Mouse (Mus musculus) CD4-positive, CD25-positive, alpha-beta regulatory T cell, adult 2 months (primary cell): ENCODE measurements around the gene Lmbr1l.
A peak's percentile ranks its signal among the peaks of the same experiment; 100 is the strongest.
"Not testable (repeated sequence)": the region's sequence is repeated elsewhere in the genome, so short reads cannot be mapped to it uniquely, and the experiment has no call there.

ENCODE experiments used
- DNase-seq: peaks from one replicate; pipeline ENCODE4 v3.0.0-alpha.2; 2012; ENCODE audit warnings: low read depth, low spot score

Lmbr1l gene

DNA sequence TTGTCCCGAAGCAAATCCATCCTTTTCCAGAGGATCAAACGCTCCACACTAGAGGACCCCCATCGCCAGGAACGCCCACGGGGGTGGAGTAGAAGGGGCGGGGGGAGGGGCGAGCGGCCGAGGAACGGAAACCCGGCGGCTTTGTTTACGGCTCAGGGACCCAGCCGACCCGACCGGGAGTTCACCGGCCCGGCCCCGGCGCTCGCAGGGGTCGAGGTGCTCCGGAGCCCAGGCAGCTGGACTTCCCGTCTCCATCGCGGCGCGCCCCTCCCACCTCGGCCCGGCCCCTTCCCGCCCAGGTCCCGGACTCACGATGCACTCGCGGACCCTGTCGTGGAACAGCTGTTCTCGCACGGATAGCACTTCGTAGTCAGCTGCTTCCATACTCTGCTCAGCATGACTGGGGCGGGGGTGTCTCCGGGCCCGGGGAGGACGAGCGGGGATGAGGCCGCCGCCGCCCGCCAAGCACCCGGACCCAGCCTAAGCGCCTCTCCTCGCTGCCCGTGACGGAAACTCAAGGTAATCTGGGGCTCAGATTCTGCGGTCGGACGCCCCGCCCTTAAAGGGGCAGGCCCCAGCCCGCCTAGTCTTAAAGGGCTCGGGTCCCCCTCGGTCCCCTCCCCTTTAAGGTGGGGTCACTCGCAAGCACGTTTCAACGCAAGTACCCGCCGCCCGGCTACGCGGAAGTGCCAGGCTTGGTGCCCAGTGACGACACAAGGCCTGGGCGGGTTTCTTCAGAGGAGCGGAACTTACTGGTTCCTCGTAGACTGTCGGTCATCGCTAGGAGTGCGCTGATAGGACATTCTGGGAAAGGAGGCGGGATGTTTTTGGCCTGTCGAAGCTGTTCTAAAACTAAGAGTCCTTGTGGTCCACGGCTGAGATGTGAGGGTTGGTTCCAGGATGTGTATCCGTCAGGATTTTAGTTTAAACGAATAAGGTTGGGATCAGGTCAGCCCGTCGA, at the start of gene Lmbr1l:
Gene Lmbr1l, minus strand, starts transcription at position 694 of the 961 bp plus-strand sequence.
- DNase-seq, result peak; percentile 99

DNA sequence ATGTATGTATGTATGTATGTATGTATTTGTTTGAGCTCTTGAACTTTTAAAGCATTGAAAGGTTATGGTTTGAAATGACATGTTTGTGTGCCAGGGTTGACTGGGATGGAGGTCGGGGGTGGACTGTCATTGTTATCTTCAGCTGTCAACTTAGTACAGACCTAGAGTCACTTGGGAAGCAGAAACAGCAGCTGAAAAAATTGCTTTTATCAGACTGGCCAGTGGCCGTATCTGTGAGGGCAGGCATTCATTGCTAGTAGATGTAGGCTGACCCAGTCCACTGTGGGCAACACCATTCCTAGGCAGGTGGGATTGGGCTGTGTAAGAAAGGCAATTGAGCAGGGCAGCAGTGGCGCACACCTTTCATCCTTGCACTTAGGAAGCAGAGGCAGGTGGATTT, 41.5 kb upstream of the Lmbr1l start:
- DNase-seq, result no peak

DNA sequence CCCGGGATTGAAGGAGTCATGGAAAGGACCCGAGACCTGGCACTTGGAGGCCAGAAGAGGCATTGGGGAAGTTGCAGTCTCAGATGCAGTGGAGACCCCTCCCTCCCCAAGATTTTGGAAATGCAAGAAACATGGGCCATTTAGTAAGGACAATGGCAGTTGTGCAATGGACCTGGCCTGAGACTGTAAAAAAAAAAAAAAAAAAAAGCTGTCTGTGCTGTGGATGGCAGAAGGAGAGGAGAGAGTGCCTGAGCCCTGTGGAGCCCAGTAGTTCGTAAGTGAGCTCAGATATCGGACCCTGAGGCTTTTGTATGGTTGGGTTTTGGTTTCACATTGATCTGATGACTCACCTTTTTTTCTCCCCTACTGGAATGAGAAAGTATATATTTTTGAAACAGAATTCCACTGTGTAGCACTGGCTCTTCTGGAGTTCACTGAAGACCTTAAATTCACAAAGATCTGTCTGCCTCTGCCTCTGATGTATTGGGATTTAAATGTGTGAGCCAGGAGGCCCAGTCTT, 40.9 kb upstream of the Lmbr1l start:
- no peak for DNase-seq

DNA sequence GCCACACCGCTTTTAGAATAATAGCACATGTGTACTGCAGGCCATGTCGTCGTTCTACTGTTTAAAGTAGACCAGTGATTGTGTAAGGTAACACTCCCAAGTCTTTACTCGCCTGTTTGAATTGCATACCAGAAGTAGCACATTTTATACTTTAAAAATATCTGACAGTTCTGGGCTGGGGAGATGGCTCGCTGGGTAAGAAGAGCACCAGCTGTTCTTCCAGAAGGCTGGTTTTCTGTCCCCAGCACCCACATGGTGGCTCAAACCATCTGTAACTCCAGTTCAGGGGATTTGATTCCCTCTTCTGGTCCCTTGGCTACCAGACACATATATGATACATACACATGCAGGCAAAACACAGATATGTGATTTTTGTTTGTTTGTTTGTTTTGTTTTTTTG, 39.4 kb upstream of the Lmbr1l start:
- DNase-seq, result no peak

DNA sequence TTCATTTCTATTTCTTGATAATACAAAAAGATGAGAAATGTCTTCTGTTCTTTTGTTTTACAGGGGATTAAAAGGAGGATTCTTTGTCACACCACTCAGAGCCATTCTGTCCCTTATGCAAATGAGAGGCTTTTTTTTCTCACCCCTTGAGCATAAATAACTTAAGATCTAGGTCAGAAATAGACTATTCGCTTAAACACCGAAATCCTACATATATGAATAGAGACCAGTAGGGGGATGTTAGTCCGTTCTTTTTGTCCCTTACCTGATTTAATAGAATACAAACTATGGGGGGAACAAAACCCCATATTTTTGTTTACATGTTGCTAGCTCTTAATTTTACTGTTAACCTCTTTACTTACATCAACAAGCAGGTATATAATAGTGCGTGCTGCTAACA, 38.0 kb upstream of the Lmbr1l start:
- DNase-seq, result no peak

- DNase-seq, result no peak
Observed at GRCm38 (mm10) chr15:98955324-98955723, 37.3 kb upstream of the Lmbr1l start.

GRCm38 (mm10) chr15:98954425-98955253, 36.6 kb upstream of the Lmbr1l start:
- no peak for DNase-seq

GRCm38 (mm10) chr15:98953401-98954356, 35.6 kb upstream of the Lmbr1l start, which contains the start of the genes Gm49450 and Tuba1a:
Gene Gm49450 (minus strand): TSS chr15:98953551.
Gene Tuba1a (minus strand): TSS chr15:98953703.
- peak; percentile 96 for DNase-seq

DNA sequence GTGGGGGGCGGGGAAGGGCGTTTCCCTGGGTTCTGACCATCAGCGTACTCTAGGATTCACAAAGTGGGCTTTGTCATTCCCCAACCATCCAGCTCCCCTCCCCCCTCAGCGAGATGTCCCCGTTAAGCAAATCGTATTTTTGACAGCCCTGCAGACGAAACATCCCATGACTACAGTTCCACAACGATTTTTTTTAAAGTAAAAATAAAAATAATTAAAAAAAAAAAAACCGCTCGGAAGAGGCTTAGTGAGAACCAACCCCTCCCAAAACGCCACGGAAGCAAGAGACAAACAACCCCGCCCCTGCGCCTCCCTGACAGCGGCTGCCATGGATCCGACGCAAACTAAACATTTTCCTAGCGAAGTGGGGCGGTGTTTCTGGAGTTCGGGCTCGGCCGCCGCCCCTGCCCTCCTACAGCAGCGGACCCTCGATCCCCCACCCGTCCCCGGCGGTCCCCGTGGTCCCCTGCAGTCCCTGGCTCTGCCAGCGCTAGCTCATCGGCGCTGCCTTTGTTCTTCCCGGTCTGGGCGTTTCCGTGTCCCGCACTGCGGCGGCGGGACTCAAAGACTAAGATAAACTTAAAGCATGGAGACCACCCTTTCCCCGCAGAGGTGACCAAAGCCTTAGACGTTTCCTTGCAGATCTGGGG, 34.8 kb upstream of the Lmbr1l start:
- DNase-seq, result peak; percentile 83

GRCm38 (mm10) chr15:98952063-98952455, 34.0 kb upstream of the Lmbr1l start:
- DNase-seq, result no peak

DNA sequence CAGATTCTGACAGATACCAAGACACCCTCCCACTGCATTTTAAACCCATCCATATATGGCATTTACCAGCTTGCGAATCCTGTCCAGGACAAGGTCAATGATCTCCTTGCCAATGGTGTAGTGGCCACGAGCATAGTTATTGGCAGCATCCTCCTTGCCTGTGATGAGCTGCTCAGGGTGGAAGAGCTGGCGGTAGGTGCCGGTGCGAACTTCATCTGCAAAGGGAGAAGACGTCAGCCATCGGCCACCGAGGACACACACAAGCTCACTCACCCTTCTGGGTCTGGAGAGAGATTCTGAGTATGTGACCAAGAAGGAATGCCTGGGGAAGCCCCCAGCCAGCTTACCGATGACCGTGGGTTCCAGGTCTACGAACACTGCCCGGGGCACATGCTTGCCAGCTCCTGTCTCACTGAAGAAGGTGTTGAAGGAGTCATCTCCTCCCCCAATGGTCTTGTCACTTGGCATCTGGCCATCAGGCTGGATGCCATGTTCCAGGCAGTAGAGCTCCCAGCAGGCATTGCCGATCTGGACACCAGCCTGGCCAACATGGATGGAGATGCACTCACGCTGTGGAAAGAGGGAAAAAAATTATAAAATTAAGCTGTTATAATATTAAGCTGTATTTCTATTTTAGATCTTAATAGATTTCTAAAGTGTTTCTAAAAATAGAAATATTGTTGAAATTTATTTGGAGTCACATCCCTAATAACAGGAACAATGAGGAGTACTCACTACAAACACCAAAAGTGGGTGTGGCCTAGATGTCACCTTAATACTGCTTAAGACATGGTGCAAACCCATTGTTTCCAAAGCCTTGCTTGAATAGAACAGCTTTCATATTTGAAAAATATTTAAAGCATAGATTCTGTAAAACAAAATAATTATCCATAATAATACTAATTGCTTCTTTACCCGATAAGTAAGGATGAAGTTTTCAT, 33.4 kb upstream of the Lmbr1l start:
- not testable (repeated sequence) for DNase-seq

- DNase-seq, result no peak
Observed at GRCm38 (mm10) chr15:98949607-98949892, 31.5 kb upstream of the Lmbr1l start.

DNA sequence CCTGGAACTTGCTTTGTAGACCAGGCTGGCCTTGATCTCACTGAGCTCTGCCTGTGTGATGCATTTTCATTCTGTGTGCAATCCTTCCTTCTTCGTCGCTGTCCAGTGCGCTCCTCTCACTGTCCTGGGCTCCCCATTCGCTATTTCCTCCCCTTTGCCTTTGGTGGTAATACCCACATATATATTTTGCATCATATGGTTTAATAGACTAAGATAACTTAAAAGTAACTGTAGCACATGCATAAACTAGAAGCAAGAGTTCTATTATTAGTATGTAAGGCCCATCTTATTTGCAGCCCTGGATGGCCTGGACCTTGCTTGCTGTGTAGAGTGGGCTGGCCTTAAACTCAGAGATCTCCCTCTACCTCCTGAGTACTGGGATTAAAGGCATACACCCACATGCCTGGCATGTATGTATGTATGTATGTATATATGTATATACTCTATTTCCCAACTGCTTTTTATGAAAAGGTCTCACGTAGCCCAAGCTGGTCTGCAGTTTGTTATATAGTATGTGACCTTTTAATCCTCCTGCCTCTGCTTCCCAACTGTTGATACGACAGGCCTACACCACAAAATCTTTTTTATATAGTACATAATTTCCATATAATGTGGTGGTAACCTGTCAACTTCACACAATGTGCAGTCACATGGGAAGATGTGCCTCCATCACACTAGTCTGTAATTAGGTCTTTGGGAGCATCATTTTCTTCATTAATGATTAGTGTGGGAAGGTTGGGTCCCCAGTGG, 31.0 kb upstream of the Lmbr1l start:
- no peak for DNase-seq

DNA sequence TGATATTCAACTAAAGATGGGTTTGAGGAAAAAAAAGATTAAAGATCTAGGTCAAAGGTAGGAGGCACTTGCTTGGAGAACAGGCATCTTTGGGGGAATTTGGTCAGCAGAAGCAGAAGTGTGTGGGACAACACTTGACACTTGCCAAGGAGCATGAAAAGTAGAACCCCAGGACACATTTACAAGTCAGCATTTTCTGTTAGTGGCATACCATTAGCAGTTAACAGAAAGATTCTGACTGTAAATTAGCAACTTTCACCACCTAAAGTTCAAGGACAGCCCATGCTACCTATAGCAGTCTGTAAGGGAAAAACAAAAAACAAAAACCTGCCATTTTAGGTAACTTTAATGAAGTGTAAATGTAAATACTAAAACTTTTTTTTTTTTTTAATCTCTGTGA, 30.4 kb upstream of the Lmbr1l start:
- DNase-seq, result no peak

DNA sequence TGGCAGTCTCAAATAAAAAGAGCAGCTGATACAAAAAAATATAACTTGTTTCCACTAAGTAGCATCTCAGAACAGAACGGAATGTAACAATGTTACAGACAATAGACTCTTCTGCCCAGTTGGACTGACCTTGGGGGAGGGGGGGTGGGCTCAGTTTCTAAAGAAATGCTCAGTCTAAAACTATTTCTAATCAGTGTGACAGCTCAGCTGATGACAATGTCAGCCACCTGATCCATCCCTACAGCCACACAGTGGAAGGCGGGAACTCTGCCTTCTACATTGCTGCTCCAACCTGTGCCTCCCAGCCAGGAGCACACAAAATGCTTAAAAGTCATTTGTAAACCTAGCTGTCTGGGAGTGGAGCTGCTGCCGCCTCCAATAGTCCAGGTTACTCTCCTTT, 29.9 kb upstream of the Lmbr1l start:
- no peak for DNase-seq

DNA sequence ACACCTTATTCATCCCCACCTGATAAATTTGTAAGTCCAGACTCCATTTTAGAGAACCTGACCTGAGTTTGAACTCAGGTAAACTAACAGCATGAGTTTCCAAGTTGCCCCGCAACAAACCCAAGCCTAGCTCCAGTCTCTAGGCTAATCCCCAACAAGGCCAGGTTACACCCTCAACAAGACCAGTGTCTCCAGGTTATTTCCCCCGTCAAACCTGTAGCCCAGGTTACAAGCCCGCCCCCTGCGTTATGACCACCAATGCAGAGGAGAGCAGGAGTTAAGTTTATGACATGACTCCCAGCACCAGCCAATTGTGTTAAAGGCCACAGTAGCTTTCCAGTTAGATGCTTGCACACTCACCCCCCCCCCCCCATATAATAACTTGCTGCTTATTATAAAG, 25.1 kb upstream of the Lmbr1l start:
- DNase-seq, result no peak

DNA sequence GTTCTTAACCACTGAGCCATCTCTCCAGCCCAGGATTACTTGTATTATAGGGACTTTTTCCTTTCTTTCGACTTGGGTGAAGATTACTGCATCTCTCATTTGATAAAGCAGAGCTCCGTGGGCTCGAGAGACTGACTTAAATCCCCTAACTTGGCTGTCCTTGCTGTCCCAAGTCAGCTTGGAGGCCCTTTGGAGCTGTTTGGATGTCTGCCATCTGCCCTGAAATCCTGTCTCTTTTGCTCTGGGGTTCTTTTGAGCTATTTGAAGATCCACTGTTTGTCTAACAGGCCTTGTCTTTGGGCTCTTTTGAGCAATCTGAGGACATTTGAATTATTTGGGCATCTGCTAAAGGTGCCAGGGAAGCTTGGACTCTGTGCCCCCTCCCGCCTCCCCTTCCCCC, 24.1 kb upstream of the Lmbr1l start:
- DNase-seq, result no peak

- DNase-seq, result no peak
Observed at GRCm38 (mm10) chr15:98941539-98941938, 23.5 kb upstream of the Lmbr1l start.

DNA sequence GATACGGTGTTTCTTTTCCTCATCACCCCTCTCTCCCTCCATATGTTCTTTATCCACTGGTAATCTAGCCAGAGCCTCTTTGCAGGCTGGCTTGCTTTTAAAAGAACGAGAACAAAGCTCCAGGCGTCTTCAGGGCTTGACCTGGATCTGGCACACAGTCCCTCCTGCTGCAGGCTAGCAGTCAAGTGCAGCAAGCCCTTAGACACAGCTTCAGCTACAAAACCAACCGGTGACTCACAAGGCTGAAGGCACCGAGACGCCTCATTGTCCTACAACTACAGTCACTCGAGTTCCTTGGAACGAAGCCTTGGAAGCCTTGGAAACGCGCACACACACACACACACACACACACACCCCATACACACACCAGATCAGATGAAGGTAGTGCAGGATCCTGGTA, 22.8 kb upstream of the Lmbr1l start:
- no peak for DNase-seq
